ENCODE assay signal across 15 mouse cellular contexts in the genomic region with DNA sequence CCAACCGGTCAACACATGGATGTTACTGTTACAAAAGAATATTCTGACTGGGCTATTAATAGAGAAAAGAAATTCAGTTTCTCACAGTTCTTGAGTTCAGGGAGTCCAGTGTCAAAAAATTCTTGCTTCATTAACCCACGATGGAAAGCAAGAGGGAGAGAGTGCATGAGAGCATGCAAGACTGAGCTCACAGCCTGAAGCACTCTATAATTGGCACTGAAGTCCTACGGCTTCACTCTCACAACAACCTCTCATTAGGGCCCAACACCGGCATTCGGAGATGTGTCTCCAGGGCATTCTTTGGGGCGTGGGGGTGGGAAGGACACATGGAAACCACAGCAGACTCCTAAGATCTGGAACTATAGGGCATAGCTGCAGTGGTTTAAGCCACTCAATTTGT. TPM values are rescaled to one million over a fixed set of nuclear protein-coding genes. Genes with fewer than 3 reads are reported as not detected.
A peak's percentile ranks its signal among the peaks of the same experiment; 100 is the strongest.
DNase-seq lines count a peak whose midpoint lies in the region; ATAC-seq and TF ChIP-seq lines count a peak whose summit lies in the region.
"Had no signal": no experiment of that assay in that cellular context is flagged by ENCODE, and none has a peak within 500 bp of the region (broad histone marks: within the 10 kb centered on the region; RNA-seq: fewer than 3 reads in every experiment).

No protein-coding gene starts in this region.

- peak overlapping the region; percentile 48 for H3K27ac ChIP-seq in heart, embryonic 12.5 days (ENCODE audit: poor library complexity, severe bottlenecking)
- no peak overlapping the region for H3K27ac ChIP-seq in kidney, postnatal 0 days
- H3K27ac ChIP-seq in forebrain, embryonic 12.5 days: peak overlapping the region; percentile 31; the same call in 1 of the 2 replicates
- H3K27ac ChIP-seq: hindbrain, embryonic 15.5 days; limb, embryonic 15.5 days; neural tube, embryonic 12.5 days had no signal

- H3K9me3 ChIP-seq in heart, embryonic 12.5 days (replicated peaks): no peaks in the 10 kb centered on the region
- no peaks in the 10 kb centered on the region for H3K9me3 ChIP-seq in kidney, postnatal 0 days (replicated peaks; ENCODE audit: low read length)
- H3K9me3 ChIP-seq in forebrain, embryonic 12.5 days: no peaks in the 10 kb centered on the region
- H3K9me3 ChIP-seq: hindbrain, embryonic 15.5 days; limb, embryonic 15.5 days; neural tube, embryonic 12.5 days had no signal

- no peaks in the 10 kb centered on the region for H3K36me3 ChIP-seq in heart, embryonic 12.5 days
- no peaks in the 10 kb centered on the region for H3K36me3 ChIP-seq in kidney, postnatal 0 days (ENCODE audit: insufficient read depth, low read length)
- H3K36me3 ChIP-seq in forebrain, embryonic 12.5 days (replicated peaks): no peaks in the 10 kb centered on the region
- H3K36me3 ChIP-seq: hindbrain, embryonic 15.5 days; limb, embryonic 15.5 days; neural tube, embryonic 12.5 days had no signal

- no peak for TF ChIP-seq CTCF in kidney, postnatal 0 days (IDR thresholded peaks at IDR 0.05; ENCODE audit: low read depth)

- no peak overlapping the region for H3K4me3 ChIP-seq in heart, embryonic 12.5 days
- H3K4me3 ChIP-seq in kidney, postnatal 0 days (replicated peaks; ENCODE audit: low read depth, low read length): no peak overlapping the region
- H3K4me3 ChIP-seq in forebrain, embryonic 12.5 days (replicated peaks): no peak overlapping the region
- H3K4me3 ChIP-seq: hindbrain, embryonic 15.5 days; limb, embryonic 15.5 days; neural tube, embryonic 12.5 days had no signal

- no peak overlapping the region for H3K9ac ChIP-seq in heart, embryonic 12.5 days
- H3K9ac ChIP-seq in kidney, postnatal 0 days (ENCODE audit: low read depth, low read length): no peak overlapping the region
- H3K9ac ChIP-seq in forebrain, embryonic 12.5 days: no peak overlapping the region
- H3K9ac ChIP-seq: hindbrain, embryonic 15.5 days; limb, embryonic 15.5 days; liver, postnatal 0 days; neural tube, embryonic 12.5 days had no signal

- H3K4me1 ChIP-seq in heart, embryonic 12.5 days (replicated peaks): peaks cover 45% of the 10 kb centered on the region
- H3K4me1 ChIP-seq in kidney, postnatal 0 days (replicated peaks; ENCODE audit: insufficient read depth, low read length): no peaks in the 10 kb centered on the region; the same call in 1 of the 2 replicates
- H3K4me1 ChIP-seq in forebrain, embryonic 12.5 days: peaks cover 29% of the 10 kb centered on the region

- no peak overlapping the region for H3K4me2 ChIP-seq in heart, embryonic 12.5 days
- H3K4me2 ChIP-seq in kidney, postnatal 0 days (ENCODE audit: low read length): no peak overlapping the region
- H3K4me2 ChIP-seq in forebrain, embryonic 12.5 days: no peak overlapping the region
- H3K4me2 ChIP-seq: hindbrain, embryonic 15.5 days; limb, embryonic 15.5 days; neural tube, embryonic 12.5 days had no signal

- DNase-seq in heart, adult 8-10 months (ENCODE audit: low spot score): no peak
- no peak for DNase-seq in kidney, postnatal 0 days (ENCODE audit: low spot score)
- DNase-seq in kidney, adult 18-20 months: no peak
- DNase-seq in retina, postnatal 1 day: peak; percentile 71
- DNase-seq: adrenal gland, adult 2 months; cerebellum, adult 18-20 months; kidney, adult 2 months; liver, postnatal 0 days; right cerebral cortex, postnatal 4 days had no signal

- WGBS in heart, embryonic 12.5 days: 60% methylated on average over 6 of the region's 6 CpGs
- WGBS in kidney, postnatal 0 days: 47% methylated on average over 6 of the region's 6 CpGs
- WGBS in forebrain, embryonic 12.5 days: 29% methylated on average over 6 of the region's 6 CpGs

- ATAC-seq in heart, embryonic 12.5 days (ENCODE audit: insufficient number of reproducible peaks, low FRiP score): no peak
- peak; percentile 63; the same call in 1 of the 2 replicates for ATAC-seq in kidney, postnatal 0 days (replicated peaks; ENCODE audit: low FRiP score, low read depth)
- peak; percentile 59; the same call in 1 of the 2 replicates for ATAC-seq in forebrain, embryonic 12.5 days (ENCODE audit: low FRiP score)
- ATAC-seq in cerebellum, adult (ENCODE audit: insufficient number of reproducible peaks, low FRiP score, low TSS enrichment): no peak
- ATAC-seq: liver, postnatal 0 days had no signal

- H3K27me3 ChIP-seq in heart, embryonic 12.5 days (replicated peaks): no peaks in the 10 kb centered on the region
- H3K27me3 ChIP-seq in kidney, postnatal 0 days (ENCODE audit: insufficient read depth, low read length): no peaks in the 10 kb centered on the region
- H3K27me3 ChIP-seq in forebrain, embryonic 12.5 days: no peaks in the 10 kb centered on the region
- H3K27me3 ChIP-seq: hindbrain, embryonic 15.5 days; limb, embryonic 15.5 days; neural tube, embryonic 12.5 days had no signal

RNA-seq across cellular contexts. Expression of gene Pam, which starts 12.5 kb away (rescaled TPM):
- 376 and 393 TPM in 2 replicates for polyA plus RNA-seq in heart, embryonic 12.5 days (2016; fragmentation: Nextera tagmentation; extraction: Ambion mirVana)
- 100 to 1,000 TPM; 632 to 807 (median 708) TPM for total RNA-seq in heart, adult 8-10 months (2022)
- polyA plus RNA-seq in kidney, postnatal 0 days (2015; fragmentation: Nextera tagmentation; extraction: Ambion mirVana): 63.1 and 67.6 TPM in 2 replicates
- 25.4 and 29.8 TPM in 2 replicates for polyA plus RNA-seq in forebrain, embryonic 12.5 days (2016; fragmentation: Nextera tagmentation; extraction: Ambion mirVana)

Comparison
In these comparisons a context has a peak if more than half of its experiments do, and no peak if none do; other contexts are left out.
1. ATAC-seq: peak in kidney, postnatal 0 days (single experiment) and forebrain, embryonic 12.5 days (single experiment); none in heart, embryonic 12.5 days (single experiment) and cerebellum, adult (single experiment).